In genomic region chr8:12402709-12403108, GRCm38 (mm10) we compare ENCODE assay signal across 19 mouse cellular contexts. TPM values are rescaled to one million over a fixed set of nuclear protein-coding genes. Genes with fewer than 3 reads are reported as not detected.
DNase-seq lines count a peak whose midpoint lies in the region; ATAC-seq and TF ChIP-seq lines count a peak whose summit lies in the region.
"Had no signal": no experiment of that assay in that cellular context is flagged by ENCODE, and none has a peak within 500 bp of the region (broad histone marks: within the 10 kb centered on the region; RNA-seq: fewer than 3 reads in every experiment).

No protein-coding gene starts in this region.

- 5% methylated on average over 9 of the region's 9 CpGs for WGBS in heart, embryonic 10.5 days
- WGBS in forebrain, embryonic 11.5 days, result under 1% methylated on average over 9 of the region's 9 CpGs
- 17% methylated on average over 9 of the region's 9 CpGs for WGBS in hindbrain, postnatal 0 days

- no peak overlapping the region for H3K4me3 ChIP-seq in heart, embryonic 10.5 days
- no peak overlapping the region; the same call in 1 of the 2 replicates for H3K4me3 ChIP-seq in forebrain, embryonic 11.5 days (ENCODE audit: low read depth, low read length)
- no peak overlapping the region for H3K4me3 ChIP-seq in hindbrain, postnatal 0 days (ENCODE audit: low read length)
- H3K4me3 ChIP-seq: heart, embryonic 12.5 days; stomach, embryonic 15.5 days had no signal

- ATAC-seq in forebrain, embryonic 11.5 days (replicated peaks; ENCODE audit: low FRiP score), result peak; percentile 25; the same call in 1 of the 2 replicates
- no peak for ATAC-seq in hindbrain, postnatal 0 days
- no peak for ATAC-seq in activated CD4-positive, CD25-positive, alpha-beta regulatory T cell, adult 4 months

- TF ChIP-seq CTCF in hindbrain, postnatal 0 days (IDR thresholded peaks at IDR 0.05; ENCODE audit: low read depth), result no peak

- peaks cover 13% of the 10 kb centered on the region; the same call in 1 of the 2 replicates for H3K4me1 ChIP-seq in heart, embryonic 10.5 days
- H3K4me1 ChIP-seq in forebrain, embryonic 11.5 days (replicated peaks; ENCODE audit: control insufficient read depth, insufficient read depth, low read length), result peaks cover 42% of the 10 kb centered on the region
- H3K4me1 ChIP-seq in hindbrain, postnatal 0 days (ENCODE audit: insufficient read depth, low read length), result no peaks in the 10 kb centered on the region

- no peak overlapping the region for H3K27ac ChIP-seq in heart, embryonic 10.5 days
- H3K27ac ChIP-seq in forebrain, embryonic 11.5 days (ENCODE audit: low read depth, low read length), result peak overlapping the region; percentile 97; the same call in 1 of the 2 replicates
- H3K27ac ChIP-seq in hindbrain, postnatal 0 days, result peak overlapping the region; percentile 36; the same call in 1 of the 2 replicates
- H3K27ac ChIP-seq: liver, embryonic 14.5 days; stomach, embryonic 15.5 days had no signal

- H3K36me3 ChIP-seq in heart, embryonic 10.5 days, result no peaks in the 10 kb centered on the region
- H3K36me3 ChIP-seq in forebrain, embryonic 11.5 days (ENCODE audit: control insufficient read depth, insufficient read depth, low read length), result no peaks in the 10 kb centered on the region
- H3K36me3 ChIP-seq in hindbrain, postnatal 0 days (ENCODE audit: insufficient read depth, low read length), result no peaks in the 10 kb centered on the region
- H3K36me3 ChIP-seq: heart, embryonic 12.5 days; stomach, embryonic 15.5 days had no signal

- DNase-seq in heart, adult 11 months, result peak; percentile 23
- no peak for DNase-seq in heart, embryonic 10.5 days (ENCODE audit: low spot score)
- peak; percentile 62 for DNase-seq in ZHBTc4 (ENCODE audit: low read depth, low spot score)
- no peak for DNase-seq in forebrain, embryonic 11.5 days (ENCODE audit: low spot score)
- DNase-seq in hindbrain, postnatal 0 days (ENCODE audit: low spot score), result no peak
- no peak for DNase-seq in spleen, adult 12 weeks (ENCODE audit: low spot score)
- DNase-seq in spleen, postnatal 36 days (ENCODE audit: low spot score in 2 of 2), result no peak
- DNase-seq: gastrocnemius, postnatal 36 days; kidney, adult 11 months; kidney, postnatal 25 days; layer of hippocampus, postnatal 36 days; left cerebral cortex, postnatal 4 days; lung, postnatal 14 days had no signal

- H3K9ac ChIP-seq in forebrain, embryonic 11.5 days (ENCODE audit: low read length), result peak overlapping the region; percentile 88
- H3K9ac ChIP-seq in hindbrain, postnatal 0 days (replicated peaks; ENCODE audit: low read length), result no peak overlapping the region
- H3K9ac ChIP-seq: heart, embryonic 12.5 days; liver, embryonic 14.5 days; stomach, embryonic 15.5 days had no signal

- H3K9me3 ChIP-seq in heart, embryonic 10.5 days, result no peaks in the 10 kb centered on the region
- no peaks in the 10 kb centered on the region for H3K9me3 ChIP-seq in forebrain, embryonic 11.5 days (ENCODE audit: control insufficient read depth, low read length)
- H3K9me3 ChIP-seq in hindbrain, postnatal 0 days (ENCODE audit: low read length), result no peaks in the 10 kb centered on the region
- H3K9me3 ChIP-seq: heart, embryonic 12.5 days; stomach, embryonic 15.5 days had no signal

- H3K4me2 ChIP-seq in forebrain, embryonic 11.5 days (ENCODE audit: low read depth, low read length, severe bottlenecking), result peak overlapping the region; percentile 91; the same call in 1 of the 2 replicates
- H3K4me2 ChIP-seq in hindbrain, postnatal 0 days (ENCODE audit: low read depth, low read length), result no peak overlapping the region
- H3K4me2 ChIP-seq: heart, embryonic 12.5 days; stomach, embryonic 15.5 days had no signal

- peaks cover 98% of the 10 kb centered on the region for H3K27me3 ChIP-seq in heart, embryonic 10.5 days (ENCODE audit: insufficient read depth, poor library complexity, severe bottlenecking)
- H3K27me3 ChIP-seq in forebrain, embryonic 11.5 days (ENCODE audit: control insufficient read depth, insufficient read depth, low read length), result peaks cover 8% of the 10 kb centered on the region
- H3K27me3 ChIP-seq in hindbrain, postnatal 0 days (ENCODE audit: insufficient read depth, low read length), result peaks cover 53% of the 10 kb centered on the region

RNA-seq across cellular contexts. Expression of gene Sox1, which starts 7.6 kb away (rescaled TPM):
- polyA plus RNA-seq in heart, embryonic 10.5 days (2016; fragmentation: Nextera tagmentation; extraction: Ambion mirVana), result not detected in 2 replicates
- 11.3 and 12.4 TPM in 2 replicates for polyA plus RNA-seq in forebrain, embryonic 11.5 days (2014; fragmentation: Nextera tagmentation; extraction: Ambion mirVana)
- total RNA-seq in hindbrain, postnatal 0 days (2014; rRNA removed), result 23.1 and 25.1 TPM in 2 replicates
- 2.5 and 2.7 TPM in 2 replicates for polyA plus RNA-seq in hindbrain, postnatal 0 days (2015; fragmentation: Nextera tagmentation; extraction: Ambion mirVana)
- not detected for polyA plus RNA-seq in activated CD4-positive, CD25-positive, alpha-beta regulatory T cell, adult 4 months (2017; shearing (Covaris generic))
- total RNA-seq: gastrocnemius, postnatal 36 days; hematopoietic stem cell, adult 5-6 weeks had no signal
- polyA plus RNA-seq: heart, embryonic 12.5 days; liver, embryonic 14.5 days; small intestine, adult 2 months; stomach, embryonic 15.5 days had no signal

Comparison
In these comparisons a context has a peak if more than half of its experiments do, and no peak if none do; other contexts are left out.
1. DNase-seq: peak in heart, adult 11 months (single experiment) and ZHBTc4 (single experiment); none in heart, embryonic 10.5 days (single experiment), forebrain, embryonic 11.5 days (single experiment), hindbrain, postnatal 0 days (single experiment), spleen, adult 12 weeks (single experiment) and spleen, postnatal 36 days (0 of 2).